Mouse (Mus musculus): ENCODE measurements around the gene Lingo1.

- TF ChIP-seq TAL1 (conservative IDR thresholded peaks at IDR 0.05; ENCODE audit: low read depth, low read length) (no peak), CTCF (IDR thresholded peaks at IDR 0.05; ENCODE audit: low read depth, low read length) (no peak), GATA1 (IDR thresholded peaks at IDR 0.05; ENCODE audit: borderline replicate concordance, low read length) (no peak), POLR2AphosphoS5 (IDR thresholded peaks at IDR 0.05; ENCODE audit: insufficient replicate concordance, low read depth, low read length) (no peak)
Measured at GRCm38 (mm10) chr9:56687490-56687889, 108.8 kb downstream of the Lingo1 start.

All from G1E (cell line).